8 mouse cellular contexts compared by ENCODE assay signal in the genomic region with DNA sequence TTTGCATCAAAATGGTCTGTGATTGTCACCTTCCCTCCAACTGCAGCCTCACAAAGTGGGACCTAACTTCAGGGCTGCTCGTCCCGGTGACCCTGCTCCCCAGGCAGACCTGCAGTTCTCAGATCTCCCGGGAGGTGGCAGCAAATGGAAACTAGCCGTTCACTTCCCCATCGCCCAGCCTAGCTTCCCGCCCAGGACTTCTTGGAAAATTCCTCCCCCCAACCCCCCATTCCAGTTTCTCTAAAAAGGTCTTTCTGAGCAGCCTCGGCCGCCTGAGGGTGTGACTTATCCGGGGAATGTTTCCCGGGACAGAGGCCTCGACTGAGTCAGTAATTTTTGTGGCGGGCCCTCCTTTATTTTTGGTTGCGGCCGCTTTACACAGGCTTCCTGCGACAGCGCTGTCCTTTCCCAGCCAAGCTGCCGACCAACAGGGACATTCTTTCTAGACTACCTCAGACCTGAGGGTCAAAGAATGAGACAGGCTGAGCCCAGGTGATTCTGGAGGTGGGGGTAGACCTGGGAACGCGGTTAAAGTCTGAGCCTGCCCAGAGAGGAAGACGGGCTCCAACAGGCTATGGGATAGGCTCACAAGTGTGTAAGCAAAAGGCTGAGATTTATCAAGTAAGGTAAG. TPM values are rescaled to one million over a fixed set of nuclear protein-coding genes. Genes with fewer than 3 reads are reported as not detected.
DNase-seq lines count a peak whose midpoint lies in the region; ATAC-seq lines count a peak whose summit lies in the region.

No protein-coding gene starts in this region.

- WGBS in hindbrain, embryonic 12.5 days, result 4% methylated on average over 20 of the region's 20 CpGs

- peak overlapping the region; percentile 61 for H3K9ac ChIP-seq in hindbrain, embryonic 12.5 days

- no peaks in the 10 kb centered on the region for H3K27me3 ChIP-seq in hindbrain, embryonic 12.5 days

- H3K4me1 ChIP-seq in hindbrain, embryonic 12.5 days, result no peaks in the 10 kb centered on the region

- H3K9me3 ChIP-seq in hindbrain, embryonic 12.5 days (replicated peaks), result no peaks in the 10 kb centered on the region

- H3K4me2 ChIP-seq in hindbrain, embryonic 12.5 days (replicated peaks), result peak overlapping the region; percentile 65

- peak; percentile 94 for DNase-seq in Muller cell, postnatal 12 days (ENCODE audit: inconsistent ontology term)
- DNase-seq in cerebellum, postnatal 14 days, result peak; percentile 92 to 94
- peak; percentile 21 to 76 for DNase-seq in frontal cortex, postnatal 14 days (ENCODE audit: low spot score in 2 of 2)
- DNase-seq in layer of hippocampus, postnatal 25 days (ENCODE audit: extremely low spot score in 1 of 2, low spot score in 1 of 2), result peak; percentile 76 to 97
- DNase-seq in lung, postnatal 25 days (ENCODE audit: low spot score), result peak; percentile 88
- peak; percentile 50 for DNase-seq in retina, adult 2 months (ENCODE audit: low read depth, low spot score)
- peak; percentile 78 for DNase-seq in thymus, postnatal 25 days

- peak; percentile 50 for ATAC-seq in hindbrain, embryonic 12.5 days (ENCODE audit: low FRiP score)

- no peaks in the 10 kb centered on the region for H3K36me3 ChIP-seq in hindbrain, embryonic 12.5 days

- no peak overlapping the region for H3K27ac ChIP-seq in hindbrain, embryonic 12.5 days

- H3K4me3 ChIP-seq in hindbrain, embryonic 12.5 days, result peak overlapping the region; percentile 37

RNA-seq across cellular contexts. Expression of a gene that starts 44.4 kb away (rescaled TPM):
- polyA plus RNA-seq in hindbrain, embryonic 12.5 days (2016; fragmentation: Nextera tagmentation; extraction: Ambion mirVana), result 29.9 and 33.9 TPM in 2 replicates
- 10 to 100 TPM; 32.4 to 34.2 TPM for total RNA-seq in layer of hippocampus, postnatal 25 days (2021)

RNA-seq across cellular contexts. Expression of a gene that starts 44.7 kb away (rescaled TPM):
- polyA plus RNA-seq in hindbrain, embryonic 12.5 days (2016; fragmentation: Nextera tagmentation; extraction: Ambion mirVana), result 0.21 TPM in 1 of 2 replicates, not detected in the other
- not detected for total RNA-seq in layer of hippocampus, postnatal 25 days (2021)
